Mouse (Mus musculus): Measurements from ENCODE around the gene Cr2. TPM values are rescaled to one million over a fixed set of nuclear protein-coding genes. Genes with fewer than 3 reads are reported as not detected.

Cr2 gene
- polyA plus RNA-seq (2012; rRNA removed) = 0.05 TPM in 2 replicates

DNA sequence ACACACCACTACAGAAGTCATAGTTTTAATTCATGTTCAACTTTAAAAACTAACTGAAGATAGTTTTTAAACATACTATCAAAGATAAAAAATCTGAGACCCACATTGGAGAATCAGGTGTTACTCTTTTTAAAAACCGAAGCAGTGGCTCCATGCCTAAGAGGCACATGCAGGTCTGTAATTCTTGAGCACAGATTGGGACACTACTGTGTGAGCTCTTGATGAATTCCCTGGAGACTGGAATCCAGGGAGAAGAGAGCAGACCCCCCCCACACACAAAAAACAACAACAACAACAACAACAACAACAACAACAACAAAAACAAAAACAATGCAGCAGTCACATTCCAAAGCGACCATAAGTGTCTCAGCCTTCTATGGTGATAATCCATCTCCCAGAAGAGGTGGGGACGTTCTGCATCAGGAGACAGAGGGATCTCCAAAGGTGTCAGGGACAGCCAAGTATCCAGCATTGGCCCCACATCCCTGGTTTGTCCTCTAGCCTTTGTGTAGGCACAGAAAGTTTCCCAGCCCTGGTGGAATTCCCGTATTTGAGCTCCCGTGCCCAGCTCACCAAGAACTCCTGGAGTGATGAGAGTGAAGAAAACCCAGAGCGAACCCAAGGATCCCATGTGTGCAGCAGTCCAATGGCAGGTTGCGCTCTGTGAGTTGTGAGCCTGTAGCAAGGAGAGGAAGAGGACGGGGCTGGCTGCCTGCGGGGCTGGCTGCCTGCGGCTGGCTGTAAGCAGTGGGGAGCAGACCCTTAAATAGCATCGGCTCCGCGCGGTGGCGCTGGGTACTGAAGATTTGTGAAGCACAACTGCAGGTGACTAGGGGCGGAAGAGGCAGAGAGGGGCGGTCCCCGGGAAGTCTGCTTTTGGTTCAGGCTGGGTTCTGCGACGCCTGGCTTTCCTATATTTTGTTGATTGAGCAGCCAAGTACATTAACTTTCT lies at the start of gene Cr2:
Gene Cr2, minus strand, starts transcription at position 737 of the 952 bp plus-strand sequence.

DNA sequence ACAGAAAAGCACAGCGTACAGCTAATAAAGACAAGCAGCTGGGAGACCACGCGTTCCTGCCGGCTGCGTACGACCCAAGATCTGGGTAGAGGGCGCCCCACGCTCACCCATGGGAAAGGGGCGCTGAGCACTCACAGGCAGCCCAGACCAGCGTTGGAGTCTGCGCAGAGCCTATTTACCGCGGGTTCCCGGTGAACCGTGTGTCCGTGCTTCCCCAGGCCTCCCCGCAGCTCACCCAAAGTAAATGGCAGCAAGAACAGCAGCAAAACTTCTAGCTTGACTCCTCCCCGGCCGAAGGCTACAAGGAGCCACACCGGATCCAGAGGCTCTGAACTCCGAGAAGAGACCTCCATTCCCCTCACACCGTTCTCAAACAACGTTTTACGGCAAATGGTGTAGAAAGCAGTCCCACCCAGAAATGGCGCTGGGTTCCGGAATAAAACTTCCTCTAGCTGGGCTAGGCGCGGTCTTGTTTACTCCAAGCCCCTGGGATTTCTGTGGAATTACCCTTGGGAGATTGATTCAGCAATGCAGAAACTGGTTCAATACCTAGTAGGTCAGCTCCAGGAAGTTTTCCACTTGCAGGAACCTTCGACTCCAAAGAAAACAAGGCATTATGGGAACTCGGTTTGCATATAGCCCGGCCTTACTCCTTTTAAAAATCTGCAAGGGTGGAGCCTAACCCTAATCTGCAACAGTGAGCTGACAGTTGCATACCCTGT lies 45.4 kb downstream of the Cr2 start, which contains the start of gene Cr1l:
Gene Cr1l, minus strand, starts transcription at position 634 of the 722 bp plus-strand sequence.

DNA sequence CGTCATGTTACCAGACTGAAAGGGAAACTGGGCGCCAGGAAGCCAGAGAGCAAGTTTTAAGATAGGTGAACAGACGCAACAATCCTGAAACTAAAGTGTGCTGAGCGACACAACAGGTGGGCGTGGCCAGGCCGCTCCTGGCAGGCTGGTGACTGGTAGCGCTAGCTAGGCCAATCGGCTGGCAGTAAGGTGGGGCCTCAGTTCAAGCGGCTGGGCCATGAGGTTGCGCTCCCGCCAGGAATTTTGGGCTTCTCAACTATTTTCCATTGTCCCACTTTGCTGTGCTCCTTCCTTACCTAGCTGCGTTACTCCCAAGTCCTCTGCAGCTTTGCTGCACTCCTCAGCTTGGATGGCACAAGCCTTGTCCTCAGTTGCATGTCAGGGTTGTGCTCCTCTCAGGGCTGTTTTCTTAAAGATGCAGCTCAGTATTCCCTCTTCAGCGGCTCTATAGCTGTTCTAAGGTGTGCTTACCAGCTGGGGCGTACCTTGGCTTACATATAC lies 84.2 kb downstream of the Cr2 start, which contains the start of gene Cd46:
Gene Cd46, minus strand, starts transcription at position 30 of the 501 bp plus-strand sequence.

Other genes starting within 250 kb of the Cr2 start
- gene Cd34, start 237.9 kb downstream of the Cr2 start, polyA plus RNA-seq (2012; rRNA removed) = 21.7 and 38.1 TPM in 2 replicates
- gene Cd46, start 84.5 kb downstream of the Cr2 start, polyA plus RNA-seq (2012; rRNA removed) = 1.3 and 2.6 TPM in 2 replicates
- 24.0 and 39.4 TPM in 2 replicates for gene Cr1l, start 45.1 kb downstream of the Cr2 start, polyA plus RNA-seq (2012; rRNA removed)

All from central nervous system, embryonic 11.5 days (tissue).